Mouse (Mus musculus) urinary bladder, adult 2 months (tissue): ENCODE results near the gene Golph3. TPM values are rescaled to one million over a fixed set of nuclear protein-coding genes. Genes with fewer than 3 reads are reported as not detected.
A peak's percentile ranks its signal among the peaks of the same experiment; 100 is the strongest.

Source experiments
- DNase-seq: peaks from one replicate; pipeline ENCODE4 v3.0.0; 2022; ENCODE audit warnings: low spot score
- polyA plus RNA-seq: library from polyadenylated mRNA; depleted of rRNA; stranded (reverse); fragments of >200 nt; gene quantifications from 2 replicates; pipeline ENCODE4 v1.2.3, GENCODE M21; 2012

Gene Golph3
- polyA plus RNA-seq, 1 experiment, result 141 TPM

GRCm38 (mm10) chr15:12318451-12318850, 2.8 kb upstream of the Golph3 start:
- DNase-seq, result no peak

- no peak for DNase-seq
These were observed 1.4 kb upstream of the Golph3 start for GRCm38 (mm10) chr15:12319889-12320288.

- no peak for DNase-seq
These were observed 684 bp upstream of the Golph3 start for GRCm38 (mm10) chr15:12320441-12321090.

GRCm38 (mm10) chr15:12321788-12322621, 755 bp downstream of the Golph3 start, which contains the start of gene 1810049J17Rik:
1810049J17Rik (minus strand) TSS chr15:12321899.
- peak; percentile 50 for DNase-seq

GRCm38 (mm10) chr15:12322676-12323402, 1.6 kb downstream of the Golph3 start:
- DNase-seq, result no peak

- no peak for DNase-seq
These were observed 3.1 kb downstream of the Golph3 start for GRCm38 (mm10) chr15:12324326-12324725.

GRCm38 (mm10) chr15:12330389-12330788, 9.1 kb downstream of the Golph3 start:
- no peak for DNase-seq

- DNase-seq, result no peak
These were observed 9.6 kb downstream of the Golph3 start for GRCm38 (mm10) chr15:12330892-12331291.

- DNase-seq, result no peak
These were observed 10.1 kb downstream of the Golph3 start for GRCm38 (mm10) chr15:12331300-12331699.

- no peak for DNase-seq
These were observed 13.1 kb downstream of the Golph3 start for GRCm38 (mm10) chr15:12334381-12334780.

GRCm38 (mm10) chr15:12337030-12337778, 16.0 kb downstream of the Golph3 start:
- no peak for DNase-seq

- no peak for DNase-seq
These were observed 16.5 kb downstream of the Golph3 start for GRCm38 (mm10) chr15:12337779-12338137.

- no peak for DNase-seq
These were observed 19.5 kb downstream of the Golph3 start for GRCm38 (mm10) chr15:12340536-12341400.

- no peak for DNase-seq
These were observed 20.1 kb downstream of the Golph3 start for GRCm38 (mm10) chr15:12341401-12341758.

- no peak for DNase-seq
These were observed 25.7 kb downstream of the Golph3 start for GRCm38 (mm10) chr15:12346916-12347315.

- no peak for DNase-seq
These were observed 27.7 kb downstream of the Golph3 start for GRCm38 (mm10) chr15:12348950-12349349.

- no peak for DNase-seq
These were observed 28.6 kb downstream of the Golph3 start for GRCm38 (mm10) chr15:12349840-12350239.

GRCm38 (mm10) chr15:12351470-12351869, 30.2 kb downstream of the Golph3 start:
- no peak for DNase-seq

GRCm38 (mm10) chr15:12354281-12354810, 33.1 kb downstream of the Golph3 start:
- DNase-seq, result no peak

GRCm38 (mm10) chr15:12355261-12355660, 34.0 kb downstream of the Golph3 start:
- DNase-seq, result no peak

GRCm38 (mm10) chr15:12355907-12356306, 34.7 kb downstream of the Golph3 start:
- DNase-seq, result no peak
